Mouse (Mus musculus): ENCODE measurements around the gene Plcz1.

Gene Plcz1

GRCm38 (mm10) chr6:139947106-139947879 lies 94.0 kb downstream of the Plcz1 start:
- DNase-seq (ENCODE audit: low spot score): no peak
